Mouse (Mus musculus) layer of hippocampus, adult 9-10 months (tissue): ENCODE data around the gene Rftn1.
"Not testable (repeated sequence)": the region's sequence is repeated elsewhere in the genome, so short reads cannot be mapped to it uniquely, and the experiment has no call there.

Experiments
- DNase-seq: peaks from one replicate; pipeline ENCODE4 v3.0.0; 2022; ENCODE audit warnings: low spot score

The Rftn1 gene

DNA sequence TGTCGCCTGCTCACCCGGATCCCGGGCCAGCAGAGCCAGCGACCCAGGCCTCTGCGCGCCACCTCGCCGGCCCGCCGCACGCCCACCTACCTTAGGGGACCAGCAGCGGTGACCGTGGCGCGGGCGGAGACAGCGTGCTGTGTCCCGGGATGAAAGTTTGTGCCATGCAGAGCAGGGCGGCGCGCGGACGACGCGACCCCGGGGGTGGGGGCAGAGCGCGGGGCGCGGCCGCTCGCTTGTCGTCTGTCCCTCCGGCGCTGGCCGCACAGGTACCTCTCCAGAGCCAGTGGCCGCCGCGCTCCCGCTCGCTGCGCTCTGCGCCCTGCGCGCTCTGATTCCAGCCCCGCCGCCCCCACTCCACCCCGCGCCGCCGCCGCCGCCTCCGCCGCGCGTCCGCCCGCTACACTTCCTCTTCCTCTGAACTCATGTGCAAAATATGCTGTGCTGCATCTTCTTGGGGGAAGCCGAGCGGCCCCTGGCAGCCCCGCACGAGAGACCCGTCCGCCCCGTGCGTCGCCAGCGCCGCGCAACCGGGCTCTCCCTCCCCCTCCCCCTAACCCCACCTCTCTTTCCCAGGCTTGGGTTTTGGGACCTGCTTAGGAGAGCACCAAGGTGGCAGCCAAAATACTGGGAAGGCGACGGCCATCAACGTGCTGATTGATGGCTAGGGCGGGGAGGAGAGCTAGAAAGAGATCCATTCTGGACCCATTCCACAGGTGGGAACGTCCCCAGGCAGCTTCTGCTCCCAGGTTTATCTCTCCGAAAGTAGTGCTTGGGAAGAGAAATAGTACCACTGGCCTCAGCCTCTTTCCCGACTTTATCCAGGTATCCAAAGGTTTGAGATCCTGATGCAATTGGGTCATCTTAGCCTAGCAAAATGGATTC, at the start of gene Rftn1:
Gene Rftn1, minus strand, starts transcription at position 544 of the 885 bp plus-strand sequence.
- no peak for DNase-seq

DNA sequence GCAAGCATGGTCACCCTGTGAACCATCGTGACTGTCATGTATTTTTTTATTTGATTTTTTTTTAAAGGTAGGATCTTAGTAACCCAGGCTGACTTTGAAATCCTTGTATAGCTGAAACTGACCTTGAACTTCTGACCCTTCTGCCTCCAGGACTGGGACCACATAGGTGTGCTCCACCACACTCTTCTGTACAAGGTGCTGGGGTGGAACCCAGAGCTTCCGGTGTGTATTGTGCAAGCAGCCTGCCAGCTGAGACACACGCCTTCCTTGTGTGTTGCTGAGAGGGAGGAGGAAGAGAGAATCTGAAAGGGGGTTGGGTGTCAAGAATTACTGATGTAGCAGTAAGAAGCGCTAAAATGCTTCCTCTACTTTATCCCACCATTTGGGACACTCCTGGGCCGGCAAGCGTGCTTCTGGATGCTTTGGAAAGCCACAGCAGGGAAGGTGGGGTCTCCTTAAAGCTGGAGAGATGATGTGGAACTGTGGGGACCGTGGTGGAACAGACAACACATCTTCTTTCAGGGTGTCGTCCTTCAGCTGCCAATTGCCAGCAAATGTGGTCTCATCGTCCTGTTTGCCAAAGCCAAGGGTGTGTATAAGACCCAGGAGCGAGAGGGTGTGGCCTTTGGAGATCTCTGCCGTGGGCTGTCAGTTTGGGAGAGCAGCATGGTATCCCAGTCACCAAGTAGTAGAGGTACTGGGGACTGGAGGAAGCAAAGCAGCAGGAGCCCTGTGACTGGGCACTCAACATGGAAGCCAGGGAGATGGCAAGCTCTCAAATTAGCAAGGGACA, 47.5 kb upstream of the Rftn1 start:
- DNase-seq, result no peak

DNA sequence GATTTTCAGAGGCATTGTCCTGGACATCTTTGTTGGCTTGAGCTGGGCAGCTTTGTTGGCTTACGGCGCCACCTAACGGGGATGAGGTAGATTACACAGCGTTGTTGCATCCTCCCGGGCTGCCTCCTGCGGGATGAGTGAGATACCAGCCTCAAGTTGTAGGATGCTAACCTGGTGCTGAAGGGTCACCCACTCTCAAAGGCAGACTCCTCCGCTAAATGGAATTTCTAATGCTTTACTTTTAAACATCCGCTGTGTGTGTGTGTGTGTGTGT, 46.9 kb upstream of the Rftn1 start:
- peak; percentile 94 for DNase-seq

DNA sequence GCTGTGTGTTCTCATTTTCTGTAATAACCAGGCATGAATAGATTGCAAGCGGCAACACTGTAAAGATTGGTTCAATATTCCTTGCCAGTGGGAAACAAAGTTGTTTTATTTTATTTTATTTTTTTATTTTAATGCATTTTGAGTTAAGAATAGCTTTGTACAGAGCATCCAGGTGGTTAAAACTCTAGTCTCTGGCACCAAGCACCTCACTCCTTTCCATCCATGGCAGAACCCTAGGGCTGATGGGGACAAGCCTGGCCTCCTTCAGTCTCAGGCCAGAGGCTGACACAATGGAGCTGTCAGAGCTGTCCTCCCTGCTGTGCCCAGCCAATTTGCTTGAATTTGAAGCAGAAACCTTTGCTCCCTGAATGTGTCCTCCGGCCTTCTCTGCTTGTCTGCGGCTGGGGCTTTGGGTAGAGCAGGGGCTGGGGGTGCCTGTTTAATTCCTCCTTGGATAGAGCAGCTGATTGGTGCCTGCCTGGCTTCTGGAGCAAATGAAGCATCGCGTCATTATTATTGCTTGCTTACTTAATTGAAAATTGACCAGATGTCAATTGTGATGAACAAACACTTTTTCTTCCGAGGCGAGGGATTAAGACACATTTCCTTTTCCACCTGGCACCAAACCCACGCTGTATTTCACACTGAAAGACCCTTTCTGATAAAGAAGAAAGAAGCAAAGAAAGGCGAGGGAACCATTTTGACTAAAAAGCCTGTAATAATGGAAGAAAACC, 46.4 kb upstream of the Rftn1 start:
- no peak for DNase-seq

DNA sequence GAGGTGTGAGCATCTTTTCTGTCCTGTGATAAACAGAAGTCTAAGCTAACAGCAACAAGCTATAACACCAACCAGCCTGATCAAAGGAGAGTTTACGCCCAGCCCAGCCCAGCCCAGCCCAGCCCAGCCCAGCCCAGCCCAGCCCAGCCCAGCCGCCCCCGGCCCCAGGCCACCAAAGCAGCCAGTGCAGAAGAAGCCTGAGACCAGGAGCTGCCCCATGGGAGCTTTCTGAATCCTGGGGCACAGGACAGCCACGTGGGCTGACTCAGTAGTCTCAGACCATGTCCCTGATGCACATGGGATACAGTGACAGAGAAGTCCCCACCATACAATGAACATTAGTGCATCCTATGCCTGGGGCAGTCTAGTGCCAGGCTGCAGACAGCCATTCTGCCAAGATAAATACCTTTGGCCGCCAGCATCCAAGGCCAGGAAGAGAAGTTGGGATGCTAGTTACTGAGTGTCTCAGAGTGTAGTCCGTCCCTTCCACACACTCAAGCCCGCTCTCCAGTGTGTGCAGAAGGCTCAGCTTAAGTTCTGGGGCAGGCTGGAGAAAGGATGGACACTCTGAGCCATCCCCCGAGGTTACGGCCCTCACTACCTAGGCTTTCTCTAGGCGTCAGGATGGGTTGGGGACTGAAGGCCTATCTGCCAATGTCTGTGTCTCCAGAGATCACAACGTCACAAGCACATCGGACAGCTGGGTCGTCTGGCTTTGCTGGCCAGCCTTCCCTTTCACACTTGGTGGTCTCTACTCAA, 45.6 kb upstream of the Rftn1 start:
- no peak for DNase-seq

DNA sequence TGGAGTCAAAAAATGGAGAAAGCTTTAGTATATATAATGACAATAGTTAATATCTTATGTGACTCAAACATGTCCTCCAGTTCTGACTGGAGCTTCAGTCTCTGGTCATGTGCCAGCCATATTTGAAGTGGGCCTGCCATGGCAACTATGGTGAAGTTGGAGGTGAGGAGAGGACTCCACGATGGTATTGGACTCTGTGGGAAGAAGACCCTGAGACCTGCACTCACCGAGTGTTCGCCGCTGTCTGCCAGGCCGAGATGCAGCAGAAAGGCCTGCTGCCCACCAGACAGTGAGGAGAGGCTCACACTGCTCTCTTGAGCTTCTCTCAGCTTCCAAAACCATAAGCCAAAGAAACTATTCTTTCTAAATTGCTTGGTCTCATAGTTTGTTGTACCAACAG, 43.5 kb upstream of the Rftn1 start:
- DNase-seq, result no peak

DNA sequence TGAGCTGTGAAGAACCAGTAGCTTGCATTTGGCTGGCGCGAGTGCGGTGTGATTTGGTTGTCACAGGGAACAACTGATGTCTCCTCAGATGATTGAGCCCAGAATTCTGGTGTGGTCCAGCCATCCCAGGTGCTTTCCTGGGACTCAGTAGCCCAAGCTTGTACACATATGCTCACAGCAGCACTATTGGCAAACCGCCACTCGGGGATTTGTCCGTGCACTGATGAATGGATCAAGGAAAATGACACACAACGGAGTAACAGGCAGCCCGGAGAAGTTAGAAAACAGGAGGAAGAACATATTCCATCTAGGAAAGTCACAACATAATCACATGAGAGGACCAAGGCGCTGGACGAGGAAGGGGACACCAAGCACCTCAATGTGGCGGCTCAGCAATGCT, 42.3 kb upstream of the Rftn1 start:
- DNase-seq, result no peak

DNA sequence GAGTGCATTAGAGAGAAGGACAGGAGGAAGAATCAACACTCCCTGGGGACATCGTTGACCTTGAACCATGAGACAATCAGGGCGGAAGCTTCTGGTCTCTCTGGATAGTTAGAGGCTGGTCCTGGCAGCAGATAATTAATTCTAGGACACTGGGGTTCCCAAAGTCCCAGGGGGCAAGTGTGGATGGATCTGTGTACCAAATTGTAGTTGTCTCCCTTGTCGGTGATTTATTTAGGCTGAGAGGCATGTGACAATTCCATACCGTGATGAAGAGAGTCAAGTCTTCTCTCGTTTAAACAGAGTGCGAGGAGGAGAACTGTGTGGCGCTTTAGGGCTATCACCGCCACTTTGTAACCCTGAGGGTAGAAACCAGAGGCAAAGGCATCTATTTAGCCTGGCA, 40.7 kb upstream of the Rftn1 start:
- no peak for DNase-seq

DNA sequence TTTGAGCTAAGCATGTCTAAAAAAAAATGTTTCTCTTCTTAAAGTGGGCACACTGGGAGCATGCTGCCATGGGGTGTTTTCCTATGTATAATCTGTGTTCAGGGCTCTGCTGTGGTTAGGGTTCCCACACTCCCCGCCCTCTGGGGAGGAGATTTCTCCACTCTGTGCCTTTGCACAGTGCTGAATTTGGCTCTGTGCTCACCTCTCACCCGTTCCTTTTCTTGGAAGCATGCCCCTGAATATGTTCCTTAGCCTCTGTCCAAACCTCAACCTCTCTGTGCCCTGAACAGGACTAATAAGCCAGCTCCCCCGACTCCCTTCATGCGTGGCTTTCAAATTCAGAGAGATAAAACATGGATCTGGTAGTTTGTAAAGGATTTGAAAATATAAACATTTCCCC, 39.1 kb upstream of the Rftn1 start:
- DNase-seq, result no peak

DNA sequence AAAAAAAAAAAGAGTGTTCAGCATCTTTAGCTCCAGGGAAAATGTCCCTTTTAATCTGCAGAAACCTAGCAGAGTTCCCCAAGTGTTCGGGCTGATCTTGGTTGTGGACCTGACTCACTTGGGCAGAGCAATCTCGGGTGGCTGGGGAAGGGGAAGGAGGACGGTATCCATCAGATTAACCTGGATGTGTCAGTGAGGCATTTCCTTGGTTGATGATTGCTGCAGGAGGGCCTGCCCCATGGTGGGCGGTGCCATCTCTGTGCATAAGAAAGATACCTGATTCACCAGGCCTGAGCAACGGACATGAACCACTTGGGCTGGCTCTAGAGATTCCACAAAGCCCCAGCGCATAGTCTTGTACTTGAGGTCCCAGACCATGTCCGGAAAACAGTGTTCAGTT, 36.9 kb upstream of the Rftn1 start:
- DNase-seq, result no peak

DNA sequence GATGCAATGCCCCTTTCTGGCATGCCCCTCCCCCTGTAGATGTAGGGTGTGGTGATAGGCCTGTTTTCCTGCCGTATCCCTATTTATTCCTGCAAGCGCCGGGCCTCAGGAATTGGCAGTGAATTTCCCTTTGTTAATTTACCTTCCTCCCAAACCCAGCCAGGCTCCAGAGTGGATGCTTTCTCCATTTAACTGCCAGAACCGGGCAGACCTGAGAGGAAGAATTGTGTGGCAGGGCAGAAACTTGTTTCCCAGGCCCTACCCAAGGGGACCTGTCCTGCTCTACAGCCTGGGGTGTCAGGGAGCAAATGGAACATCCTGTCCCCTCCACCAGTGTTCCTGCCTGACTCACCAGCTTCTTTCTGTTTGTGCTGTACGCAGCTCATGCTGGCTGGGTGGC, 34.2 kb upstream of the Rftn1 start:
- no peak for DNase-seq

DNA sequence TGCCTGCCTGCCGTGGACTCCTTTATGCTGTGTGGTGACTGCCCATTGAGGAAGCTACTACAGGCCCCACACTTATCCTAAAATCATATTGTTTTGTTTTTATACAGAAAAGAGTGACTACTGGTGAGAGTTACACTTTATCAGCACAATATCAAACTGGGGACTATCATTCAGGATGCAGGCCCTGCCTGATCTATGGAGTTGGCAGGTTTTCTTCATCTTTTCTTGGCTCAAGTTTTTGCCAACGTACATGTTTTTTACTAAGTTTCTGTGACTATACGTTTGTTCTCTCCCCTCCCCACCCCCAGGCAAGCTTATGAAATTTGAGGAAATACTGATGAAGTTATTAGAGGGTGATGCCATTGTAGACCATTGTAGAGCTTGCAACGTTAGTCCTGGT, 27.5 kb upstream of the Rftn1 start:
- DNase-seq, result no peak

DNA sequence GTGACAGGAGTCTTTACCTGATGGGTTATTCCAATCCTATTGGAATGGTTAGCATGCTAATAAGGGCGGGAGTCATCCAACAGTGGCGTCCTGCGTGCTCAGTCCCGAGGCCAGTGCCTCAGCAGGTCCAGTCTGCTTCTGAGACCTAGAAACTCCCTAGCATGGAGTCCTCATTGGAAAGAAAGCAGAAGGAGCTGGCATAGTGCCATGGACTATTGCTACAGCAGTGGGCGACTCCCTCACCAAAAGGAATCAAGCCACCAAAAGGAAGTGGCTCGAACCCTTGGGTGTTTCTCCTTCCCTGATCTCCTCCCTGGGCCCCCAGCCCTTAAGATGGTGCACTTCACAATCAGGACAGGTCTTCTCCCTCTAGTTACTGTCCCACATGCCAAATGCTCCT, 24.6 kb upstream of the Rftn1 start:
- DNase-seq, result no peak

DNA sequence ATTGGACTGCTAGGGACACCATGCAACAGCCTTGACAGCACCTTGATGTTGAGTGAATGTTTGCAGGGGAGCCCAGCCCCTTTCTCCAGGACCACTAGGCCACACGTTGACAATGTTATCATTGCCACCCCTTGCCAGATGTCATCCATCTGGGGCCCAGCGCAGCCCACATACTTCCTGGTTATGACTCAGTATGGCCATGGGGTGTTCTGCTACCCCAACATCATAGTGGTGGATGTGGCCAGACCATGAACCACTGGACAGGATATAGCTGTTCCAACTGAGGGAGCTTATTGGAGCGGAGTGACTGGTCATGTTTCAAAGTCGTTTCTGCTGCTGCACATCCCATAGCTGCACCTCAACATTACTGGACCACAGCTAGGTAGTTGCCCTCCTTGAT, 22.6 kb upstream of the Rftn1 start:
- DNase-seq, result no peak

DNA sequence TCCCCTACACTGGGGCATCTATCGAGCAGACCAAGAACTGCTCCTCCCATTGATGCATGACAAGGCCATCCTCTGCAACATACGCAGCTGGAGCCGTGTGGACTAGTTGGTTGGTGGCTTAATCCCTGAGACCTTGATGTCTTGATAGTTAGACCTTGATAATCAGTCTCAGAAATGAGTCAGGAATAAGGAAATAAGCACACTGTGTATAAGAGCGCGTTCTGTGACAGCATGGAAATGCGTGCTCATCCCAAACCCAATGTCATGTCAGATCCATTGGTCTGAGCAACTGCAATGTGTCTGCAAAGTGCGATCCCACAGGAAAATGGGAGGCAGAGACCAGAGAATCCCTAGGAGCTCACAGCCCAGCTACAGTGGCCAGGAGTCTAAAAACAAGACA, 21.3 kb upstream of the Rftn1 start:
- DNase-seq, result no peak

DNA sequence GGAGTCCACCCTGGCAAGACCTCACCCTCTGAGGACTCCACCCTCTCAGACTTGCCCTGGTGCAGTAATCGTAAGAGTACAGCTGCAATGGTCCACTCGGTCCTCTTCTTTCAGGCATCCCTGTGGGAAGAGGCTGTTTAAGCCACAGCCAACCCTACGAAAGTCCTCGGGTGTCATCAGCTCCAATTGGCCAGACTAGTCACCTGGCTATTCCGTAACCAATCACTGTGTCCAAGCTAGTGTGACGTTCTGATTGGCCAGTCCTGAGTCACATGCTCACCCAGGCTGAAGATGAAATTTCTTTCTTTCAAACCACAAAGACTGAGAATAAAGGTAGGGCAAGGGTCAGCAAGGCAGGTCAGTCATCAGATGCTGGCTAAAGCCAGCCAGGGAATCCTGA, 19.4 kb upstream of the Rftn1 start:
- no peak for DNase-seq

DNA sequence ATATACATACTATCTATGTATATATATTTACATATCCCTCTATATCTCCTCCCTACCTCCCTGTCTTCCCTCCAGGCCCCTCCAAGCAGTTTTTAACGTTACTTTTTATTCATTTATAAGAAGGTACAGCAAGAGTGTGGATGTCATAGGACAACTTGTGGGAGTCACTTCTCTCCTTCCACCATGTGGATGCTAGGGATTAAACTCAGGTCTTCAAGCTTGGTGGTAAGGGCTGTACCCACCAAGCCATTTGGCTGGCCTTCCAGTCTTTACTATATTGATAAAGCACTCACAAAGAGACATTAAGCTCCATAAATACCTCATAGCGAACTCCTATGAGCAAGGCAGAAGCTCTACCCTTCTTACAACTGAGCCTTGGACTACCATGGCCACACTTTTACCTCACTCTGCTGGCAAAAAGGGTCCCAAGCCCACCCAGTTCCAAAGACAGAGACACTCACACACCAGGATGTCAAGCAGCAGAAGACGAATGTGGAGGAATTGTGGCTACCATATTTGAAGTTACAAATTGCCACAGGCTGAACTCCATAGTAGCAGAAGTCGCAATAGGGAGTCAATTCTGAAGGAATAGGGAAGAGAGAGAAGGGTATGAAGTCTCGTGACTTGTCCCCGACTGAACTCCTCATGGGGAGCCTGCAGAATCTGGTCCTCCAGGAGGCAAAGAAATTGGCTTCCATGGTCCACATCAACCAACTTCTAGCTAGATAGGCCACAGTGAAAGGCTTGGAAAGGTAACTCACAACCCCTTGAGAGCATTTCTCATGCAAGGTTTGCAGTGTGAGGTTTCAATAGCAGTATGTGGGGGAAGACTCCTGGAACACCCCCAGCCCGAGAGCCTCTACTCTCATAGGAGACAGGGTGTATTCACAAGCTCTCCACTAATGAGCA, 17.9 kb upstream of the Rftn1 start:
- DNase-seq, result no peak

DNA sequence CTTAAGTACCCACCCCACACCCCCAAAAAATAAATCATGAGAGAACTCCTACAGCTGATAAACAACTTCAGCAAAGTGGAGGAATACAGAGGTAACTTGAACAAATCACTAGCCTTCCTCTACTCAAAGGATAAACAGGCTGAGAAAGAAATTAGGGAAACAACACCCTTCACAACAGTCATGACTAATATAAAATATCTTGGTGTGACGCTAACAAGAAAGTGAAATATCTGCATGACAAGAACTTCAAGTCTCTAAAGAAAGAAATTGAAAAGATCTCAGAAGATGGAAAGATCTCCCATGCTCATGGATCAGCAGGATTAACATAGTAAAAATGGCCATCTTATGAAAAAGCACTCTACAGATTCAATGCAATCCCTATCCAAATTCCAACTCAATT, 15.8 kb upstream of the Rftn1 start:
- not testable (repeated sequence) for DNase-seq

DNA sequence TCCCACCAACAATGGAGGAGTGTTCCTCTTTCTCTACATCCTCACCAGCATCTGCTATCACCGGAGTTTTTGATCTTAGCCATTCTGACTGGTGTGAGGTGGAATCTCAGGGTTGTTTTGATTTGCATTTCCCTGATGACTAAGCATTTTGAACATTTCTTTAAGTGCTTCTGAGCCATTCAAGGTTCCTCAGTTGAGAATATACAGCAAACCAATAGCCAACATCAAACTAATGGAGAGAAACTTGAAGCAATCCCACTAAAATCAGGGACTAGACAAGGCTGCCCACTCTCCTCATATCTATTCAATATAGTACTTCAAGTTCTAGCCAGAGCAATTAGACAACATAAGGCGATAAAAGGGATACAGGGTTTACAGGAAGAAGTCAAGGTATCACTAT, 15.4 kb upstream of the Rftn1 start:
- DNase-seq, result not testable (repeated sequence)

DNA sequence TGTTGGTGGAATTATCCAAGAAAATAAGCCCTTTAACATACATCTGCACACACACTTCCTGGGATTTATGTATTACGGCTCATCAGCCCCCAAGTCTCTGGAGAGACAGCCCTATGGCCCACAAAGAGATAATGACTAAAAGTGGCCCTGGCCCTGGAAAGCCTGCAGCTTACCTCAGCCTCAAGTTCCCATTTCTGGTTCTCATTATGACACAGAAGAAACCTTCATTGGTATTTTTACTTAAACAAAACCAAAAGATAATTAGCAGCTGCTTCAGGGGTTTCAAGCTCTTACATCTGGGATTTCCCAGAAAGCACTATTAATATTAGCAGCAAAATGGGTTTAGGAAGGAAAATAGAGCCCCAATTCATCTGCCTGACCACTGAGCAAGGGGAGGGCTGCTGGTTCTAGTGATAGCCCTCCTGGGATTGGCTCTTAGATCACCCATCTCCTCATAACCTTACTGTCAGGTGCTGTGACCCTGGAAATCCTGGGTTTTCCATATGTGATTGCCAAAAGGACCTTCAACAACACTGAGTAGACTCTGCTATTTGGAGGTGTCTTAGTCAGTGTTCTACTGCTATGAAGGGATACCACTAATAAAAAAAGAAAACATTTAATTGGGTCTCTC, 14.8 kb upstream of the Rftn1 start:
- DNase-seq, result no peak
